Mouse (Mus musculus): ENCODE results near the gene Pomgnt1. TPM values are rescaled to one million over a fixed set of nuclear protein-coding genes. Genes with fewer than 3 reads are reported as not detected.

Gene Pomgnt1
- total RNA-seq, 1 experiment from 2014 or later = 64.0 TPM

GRCm38 (mm10) chr4:116137421-116137996, 13.9 kb downstream of the Pomgnt1 start:
- DNase-seq = no peak

GRCm38 (mm10) chr4:116140801-116141574, 17.3 kb downstream of the Pomgnt1 start:
- DNase-seq = no peak

GRCm38 (mm10) chr4:116141736-116142135, 18.1 kb downstream of the Pomgnt1 start:
- no peak for DNase-seq

GRCm38 (mm10) chr4:116142269-116142668, 18.6 kb downstream of the Pomgnt1 start:
- DNase-seq = no peak

- DNase-seq = peak; percentile 42
Measured at GRCm38 (mm10) chr4:116143317-116143811, 19.7 kb downstream of the Pomgnt1 start.

GRCm38 (mm10) chr4:116143891-116144717, 20.5 kb downstream of the Pomgnt1 start:
- peak; percentile 81 for DNase-seq

- no peak for DNase-seq
Measured at GRCm38 (mm10) chr4:116149812-116150155, 26.1 kb downstream of the Pomgnt1 start.

- peak; percentile 85 for DNase-seq
Measured at GRCm38 (mm10) chr4:116150156-116150861, 26.7 kb downstream of the Pomgnt1 start.

GRCm38 (mm10) chr4:116150862-116151221, 27.2 kb downstream of the Pomgnt1 start:
- DNase-seq = no peak

GRCm38 (mm10) chr4:116151238-116151637, 27.6 kb downstream of the Pomgnt1 start, which contains the start of gene Lurap1:
Lurap1 (minus strand) TSS chr4:116151338.
- no peak for DNase-seq

- no peak for DNase-seq
Measured at GRCm38 (mm10) chr4:116152702-116153101, 29.1 kb downstream of the Pomgnt1 start.

GRCm38 (mm10) chr4:116157882-116158281, 34.2 kb downstream of the Pomgnt1 start:
- DNase-seq = no peak

- no peak for DNase-seq
Measured at GRCm38 (mm10) chr4:116159912-116160311, 36.3 kb downstream of the Pomgnt1 start.

GRCm38 (mm10) chr4:116160769-116161168, 37.1 kb downstream of the Pomgnt1 start:
- DNase-seq = no peak

GRCm38 (mm10) chr4:116162142-116162541, 38.5 kb downstream of the Pomgnt1 start:
- no peak for DNase-seq

- no peak for DNase-seq
Measured at GRCm38 (mm10) chr4:116164759-116165554, 41.3 kb downstream of the Pomgnt1 start.

- DNase-seq = no peak
Measured at GRCm38 (mm10) chr4:116165708-116166407, 42.2 kb downstream of the Pomgnt1 start.

- no peak for DNase-seq
Measured at GRCm38 (mm10) chr4:116167404-116167803, 43.8 kb downstream of the Pomgnt1 start, which contains the start of gene Tspan1. Tspan1 (minus strand) TSS chr4:116167601.

- DNase-seq = peak; percentile 80
Measured at GRCm38 (mm10) chr4:116168617-116169352, 45.1 kb downstream of the Pomgnt1 start.

- DNase-seq = no peak
Measured at GRCm38 (mm10) chr4:116169353-116169672, 45.7 kb downstream of the Pomgnt1 start.
